Mouse (Mus musculus): Measurements from ENCODE around the gene Lce3c. TPM values are rescaled to one million over a fixed set of nuclear protein-coding genes. Genes with fewer than 3 reads are reported as not detected.

Gene Lce3c
- not detected in 2 replicates for polyA plus RNA-seq (2012; rRNA removed)
- polyA plus RNA-seq (2014; fragmentation: Nextera tagmentation; extraction: Ambion mirVana): not detected in 2 replicates

DNA sequence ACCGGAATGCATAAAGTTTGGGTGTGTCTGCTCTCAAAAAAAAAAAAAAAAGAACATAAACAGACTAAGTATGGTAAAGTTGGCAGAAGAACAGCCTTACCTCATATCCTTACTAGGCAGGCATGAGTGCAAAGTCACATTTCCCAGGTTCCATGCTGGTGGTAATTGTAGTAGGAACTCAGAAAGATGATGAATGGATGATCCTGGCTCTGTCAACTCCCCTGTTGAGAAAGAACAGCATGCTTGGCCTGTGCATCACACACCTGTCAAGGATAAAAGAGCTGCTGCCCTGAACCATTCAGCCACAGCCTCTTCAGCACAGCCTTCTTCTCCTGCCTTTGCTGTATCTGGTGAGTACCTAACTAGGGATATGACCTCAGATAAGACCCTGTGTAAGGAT is at the start of gene Lce3c:
TSS of gene Lce3c (plus strand) at position 301 of the 400 bp plus-strand sequence.
- ATAC-seq (ENCODE audit: insufficient read depth) (no peak), DNase-seq (ENCODE audit: low read depth in 3 of 3, low spot score in 3 of 3) (no peak)
- no peak within 1 kb of the TSS for H3K4me3 ChIP-seq (ENCODE audit: insufficient read depth in 1 of 2, low read depth in 2 of 2, low read length in 2 of 2)
- H3K27ac ChIP-seq: no peak within 1 kb of the TSS
- no peaks in the 10 kb centered on the region for H3K4me1 ChIP-seq (replicated peaks; ENCODE audit: control insufficient read depth in 2 of 2, insufficient read depth in 2 of 2, low read length in 1 of 2)
- 50% methylated on average over 1 of the region's 1 CpGs for WGBS (ENCODE audit: insufficient replicate concordance)
- H3K9me3 ChIP-seq (ENCODE audit: control insufficient read depth, low read length): no peaks in the 10 kb centered on the region
- H3K9ac ChIP-seq (replicated peaks): no peak within 1 kb of the TSS
- H3K36me3 ChIP-seq (replicated peaks; ENCODE audit: control insufficient read depth, insufficient read depth, low read depth): no peaks in the 10 kb centered on the region
- no peak within 1 kb of the TSS for H3K4me2 ChIP-seq (ENCODE audit: low read depth)
- no peaks in the 10 kb centered on the region for H3K27me3 ChIP-seq (ENCODE audit: control insufficient read depth, insufficient read depth, low read length)
- TF ChIP-seq EP300 (IDR thresholded peaks at IDR 0.05; ENCODE audit: low read depth): no peak
- TF ChIP-seq CTCF (IDR thresholded peaks at IDR 0.05; ENCODE audit: low read depth): no peak

- Histone ChIP-seq H3K27me3 (ENCODE audit: control insufficient read depth, insufficient read depth, low read length) (no peaks in the 10 kb centered on the region), H3K4me2 (ENCODE audit: low read depth) (no peak overlapping the region), H3K4me1 (replicated peaks; ENCODE audit: control insufficient read depth in 2 of 2, insufficient read depth in 2 of 2, low read length in 1 of 2) (no peaks in the 10 kb centered on the region), H3K36me3 (replicated peaks; ENCODE audit: control insufficient read depth, insufficient read depth, low read depth) (no peaks in the 10 kb centered on the region), H3K4me3 (ENCODE audit: insufficient read depth in 1 of 2, low read depth in 2 of 2, low read length in 2 of 2) (no peak overlapping the region), H3K9me3 (ENCODE audit: control insufficient read depth, low read length) (no peaks in the 10 kb centered on the region), H3K9ac (replicated peaks) (no peak overlapping the region), H3K27ac (no peak overlapping the region)
- no peak for DNase-seq (ENCODE audit: low read depth in 3 of 3, low spot score in 3 of 3)
- no peak for ATAC-seq (ENCODE audit: insufficient read depth)
- no peak for TF ChIP-seq EP300 (IDR thresholded peaks at IDR 0.05; ENCODE audit: low read depth)
- no peak for TF ChIP-seq CTCF (IDR thresholded peaks at IDR 0.05; ENCODE audit: low read depth)
- WGBS (ENCODE audit: insufficient replicate concordance): 16% methylated on average over 1 of the region's 1 CpGs
Observed at GRCm38 (mm10) chr3:92894489-92894888, 49.8 kb upstream of the Lce3c start.

- H3K9ac ChIP-seq (replicated peaks): no peak overlapping the region
- ATAC-seq (ENCODE audit: insufficient read depth): no peak
- no peak overlapping the region for H3K27ac ChIP-seq
- no peaks in the 10 kb centered on the region for H3K36me3 ChIP-seq (replicated peaks; ENCODE audit: control insufficient read depth, insufficient read depth, low read depth)
- H3K4me3 ChIP-seq (ENCODE audit: insufficient read depth in 1 of 2, low read depth in 2 of 2, low read length in 2 of 2): no peak overlapping the region
- TF ChIP-seq CTCF (IDR thresholded peaks at IDR 0.05; ENCODE audit: low read depth): peak; percentile 62
- no peak for TF ChIP-seq EP300 (IDR thresholded peaks at IDR 0.05; ENCODE audit: low read depth)
- H3K27me3 ChIP-seq (ENCODE audit: control insufficient read depth, insufficient read depth, low read length): no peaks in the 10 kb centered on the region
- DNase-seq (ENCODE audit: low read depth in 3 of 3, low spot score in 3 of 3): no peak
- no peaks in the 10 kb centered on the region for H3K4me1 ChIP-seq (replicated peaks; ENCODE audit: control insufficient read depth in 2 of 2, insufficient read depth in 2 of 2, low read length in 1 of 2)
- H3K9me3 ChIP-seq (ENCODE audit: control insufficient read depth, low read length): no peaks in the 10 kb centered on the region
- no peak overlapping the region for H3K4me2 ChIP-seq (ENCODE audit: low read depth)
- 11% methylated on average over 3 of the region's 3 CpGs for WGBS (ENCODE audit: insufficient replicate concordance)
Observed at GRCm38 (mm10) chr3:92902992-92903391, 41.3 kb upstream of the Lce3c start.

- TF ChIP-seq CTCF (IDR thresholded peaks at IDR 0.05; ENCODE audit: low read depth) (0 out of 2 replicates have a peak, but pooled peaks have one; percentile 27), EP300 (IDR thresholded peaks at IDR 0.05; ENCODE audit: low read depth) (no peak)
- Histone ChIP-seq H3K4me1 (replicated peaks; ENCODE audit: control insufficient read depth in 2 of 2, insufficient read depth in 2 of 2, low read length in 1 of 2) (no peaks in the 10 kb centered on the region), H3K27me3 (ENCODE audit: control insufficient read depth, insufficient read depth, low read length) (no peaks in the 10 kb centered on the region), H3K9ac (replicated peaks) (no peak overlapping the region), H3K4me2 (ENCODE audit: low read depth) (no peak overlapping the region), H3K4me3 (ENCODE audit: insufficient read depth in 1 of 2, low read depth in 2 of 2, low read length in 2 of 2) (no peak overlapping the region), H3K36me3 (replicated peaks; ENCODE audit: control insufficient read depth, insufficient read depth, low read depth) (no peaks in the 10 kb centered on the region), H3K27ac (no peak overlapping the region), H3K9me3 (ENCODE audit: control insufficient read depth, low read length) (no peaks in the 10 kb centered on the region)
- 15% methylated on average over 4 of the region's 4 CpGs for WGBS (ENCODE audit: insufficient replicate concordance)
- ATAC-seq (ENCODE audit: insufficient read depth) (no peak), DNase-seq (ENCODE audit: low read depth in 3 of 3, low spot score in 3 of 3) (no peak)
Observed at GRCm38 (mm10) chr3:92903640-92904039, 40.6 kb upstream of the Lce3c start.

DNA sequence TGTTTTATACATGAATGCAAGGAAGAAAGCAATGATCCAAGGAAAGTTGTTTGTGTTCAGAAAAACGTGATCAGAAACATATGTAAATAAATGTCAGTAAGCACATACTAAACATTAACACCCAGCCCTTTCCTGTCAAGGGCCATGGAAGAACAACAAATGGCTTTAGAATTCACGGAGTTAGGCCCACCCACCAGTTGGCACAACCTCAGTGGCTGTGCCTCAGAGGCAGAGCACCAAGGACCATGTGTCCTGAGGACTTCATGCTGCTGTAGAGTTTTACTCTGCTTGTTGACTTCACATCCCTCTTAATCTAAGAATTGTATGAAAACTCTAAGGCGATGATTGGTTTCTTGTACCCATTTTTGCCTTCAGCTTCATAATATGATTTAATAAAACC is 39.1 kb upstream of the Lce3c start:
- H3K27ac ChIP-seq: no peak overlapping the region
- H3K4me1 ChIP-seq (replicated peaks; ENCODE audit: control insufficient read depth in 2 of 2, insufficient read depth in 2 of 2, low read length in 1 of 2): no peaks in the 10 kb centered on the region
- WGBS (ENCODE audit: insufficient replicate concordance): 31% methylated on average over 3 of the region's 3 CpGs
- TF ChIP-seq EP300 (IDR thresholded peaks at IDR 0.05; ENCODE audit: low read depth) (no peak), CTCF (IDR thresholded peaks at IDR 0.05; ENCODE audit: low read depth) (no peak)
- H3K9me3 ChIP-seq (ENCODE audit: control insufficient read depth, low read length): no peaks in the 10 kb centered on the region
- no peak overlapping the region for H3K4me3 ChIP-seq (ENCODE audit: insufficient read depth in 1 of 2, low read depth in 2 of 2, low read length in 2 of 2)
- no peak for DNase-seq (ENCODE audit: low read depth in 3 of 3, low spot score in 3 of 3)
- no peak for ATAC-seq (ENCODE audit: insufficient read depth)
- no peaks in the 10 kb centered on the region for H3K27me3 ChIP-seq (ENCODE audit: control insufficient read depth, insufficient read depth, low read length)
- H3K9ac ChIP-seq (replicated peaks): no peak overlapping the region
- no peaks in the 10 kb centered on the region for H3K36me3 ChIP-seq (replicated peaks; ENCODE audit: control insufficient read depth, insufficient read depth, low read depth)
- no peak overlapping the region for H3K4me2 ChIP-seq (ENCODE audit: low read depth)

Measured in liver, embryonic 14.5 days (tissue).